Mouse (Mus musculus): ENCODE data around the gene Cers2.

DNA sequence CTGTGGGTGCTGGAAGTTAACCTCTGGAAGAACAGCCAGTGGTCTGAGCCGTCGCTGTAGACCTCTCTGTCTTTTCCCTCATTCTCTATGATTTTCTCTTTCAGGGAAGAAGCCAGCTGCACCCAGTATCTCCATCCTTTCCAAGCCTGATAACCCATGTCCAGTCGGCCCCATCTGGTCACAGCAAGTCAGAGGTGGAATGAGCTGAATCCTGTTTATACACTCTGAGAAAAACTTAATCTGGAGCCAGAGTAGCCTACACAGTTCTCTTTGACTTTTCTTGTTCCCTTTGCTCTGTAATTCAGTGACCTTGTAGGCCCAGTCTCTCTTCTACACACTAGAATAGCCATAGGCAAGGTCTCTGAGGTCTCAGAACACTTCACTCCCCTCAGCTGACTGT lies 27.1 kb upstream of the Cers2 start:
- TF ChIP-seq POLR2A (IDR thresholded peaks at IDR 0.05; ENCODE audit: insufficient read length, low read depth) (no peak), CEBPB (IDR thresholded peaks at IDR 0.05; ENCODE audit: insufficient read depth, poor library complexity, severe bottlenecking) (no peak), E2F4 (IDR thresholded peaks at IDR 0.05; ENCODE audit: insufficient read depth) (no peak)

All from myocyte (in vitro differentiated cells).